Mouse (Mus musculus): Measurements from ENCODE around the gene 5031439G07Rik. TPM values are rescaled to one million over a fixed set of nuclear protein-coding genes. Genes with fewer than 3 reads are reported as not detected.
A peak's percentile ranks its signal among the peaks of the same experiment; 100 is the strongest.

5031439G07Rik gene
- polyA plus RNA-seq, 1 experiment from 2014 or later, result 7.1 TPM

DNA sequence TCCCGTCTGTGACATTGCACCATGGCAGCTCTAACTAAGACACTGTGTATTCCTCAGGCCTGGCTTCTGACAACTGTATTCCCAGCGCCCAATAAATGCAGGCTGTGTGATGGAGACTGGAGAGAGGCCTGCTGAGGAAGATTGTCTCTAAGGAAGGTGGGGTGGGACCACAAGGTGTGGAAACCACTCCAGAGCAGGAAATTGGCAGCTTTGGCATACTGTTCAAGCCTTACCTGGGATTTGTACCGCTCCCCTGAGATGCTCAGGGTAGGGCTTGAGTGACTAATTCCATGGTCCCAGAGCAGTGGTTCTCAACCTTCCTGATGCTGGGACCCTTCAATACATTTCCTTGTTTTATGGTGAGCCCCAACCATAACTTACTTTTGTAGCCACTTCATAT is 747 bp upstream of the 5031439G07Rik start:
- H3K4me1 ChIP-seq, result peaks cover 24% of the 10 kb centered on the region
- no peak overlapping the region; the same call in 1 of the 2 replicates for H3K4me2 ChIP-seq
- H3K4me3 ChIP-seq (replicated peaks), result no peak overlapping the region
- 72% methylated on average over 3 of the region's 3 CpGs for WGBS
- no peak overlapping the region for H3K27ac ChIP-seq
- no peak overlapping the region for H3K9ac ChIP-seq
- no peaks in the 10 kb centered on the region for H3K27me3 ChIP-seq
- no peaks in the 10 kb centered on the region for H3K36me3 ChIP-seq
- ATAC-seq (replicated peaks; ENCODE audit: low FRiP score), result no peak
- no peaks in the 10 kb centered on the region for H3K9me3 ChIP-seq (replicated peaks)

DNA sequence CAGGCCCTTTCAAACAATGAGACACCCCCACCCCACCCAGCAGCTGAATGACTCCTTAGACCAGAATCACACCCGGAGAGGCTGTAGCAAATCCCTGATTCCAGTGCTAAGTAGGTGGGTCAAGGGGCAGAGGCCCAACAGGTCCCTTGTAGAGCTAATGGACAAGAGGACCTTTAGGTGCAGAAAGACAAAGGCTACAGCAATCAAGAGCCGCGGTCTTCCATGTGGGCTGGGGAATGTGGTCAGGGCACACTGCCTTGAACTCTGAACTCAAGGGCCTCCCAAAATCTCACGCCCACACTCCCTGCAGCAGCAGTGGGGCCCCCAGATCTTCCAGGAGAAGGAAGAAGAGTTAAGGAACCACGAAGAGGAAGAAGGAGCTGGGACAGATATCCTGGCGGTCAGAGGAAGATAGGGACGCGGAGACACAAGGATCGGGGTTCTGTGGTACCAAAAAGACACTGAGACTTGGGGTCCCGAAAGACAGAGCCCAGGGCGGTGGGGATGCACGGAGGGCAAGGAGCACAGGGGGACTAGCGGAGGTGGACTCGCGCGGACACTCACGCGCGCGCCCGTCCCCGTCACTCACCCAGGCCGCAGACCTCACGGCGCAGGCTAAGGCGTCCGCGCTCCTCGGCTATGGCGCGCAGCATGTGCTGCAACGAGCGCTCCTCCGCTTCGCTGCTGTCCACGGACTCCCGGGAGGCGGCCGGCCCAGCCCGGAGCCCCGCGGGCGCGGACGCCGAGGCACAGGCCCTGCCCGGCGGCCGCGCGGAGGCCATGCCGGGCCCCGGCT is 1.1 kb downstream of the 5031439G07Rik start:
- H3K36me3 ChIP-seq, result no peaks in the 10 kb centered on the region
- H3K27ac ChIP-seq, result peak overlapping the region; percentile 70
- peaks cover 27% of the 10 kb centered on the region for H3K4me1 ChIP-seq
- H3K4me3 ChIP-seq (replicated peaks), result peak overlapping the region; percentile 85
- ATAC-seq (replicated peaks; ENCODE audit: low FRiP score), result peak; percentile 68
- no peaks in the 10 kb centered on the region for H3K27me3 ChIP-seq
- peak overlapping the region; percentile 91 for H3K4me2 ChIP-seq
- WGBS, result under 1% methylated on average over 52 of the region's 53 CpGs
- no peaks in the 10 kb centered on the region for H3K9me3 ChIP-seq (replicated peaks)
- peak overlapping the region; percentile 88 for H3K9ac ChIP-seq

DNA sequence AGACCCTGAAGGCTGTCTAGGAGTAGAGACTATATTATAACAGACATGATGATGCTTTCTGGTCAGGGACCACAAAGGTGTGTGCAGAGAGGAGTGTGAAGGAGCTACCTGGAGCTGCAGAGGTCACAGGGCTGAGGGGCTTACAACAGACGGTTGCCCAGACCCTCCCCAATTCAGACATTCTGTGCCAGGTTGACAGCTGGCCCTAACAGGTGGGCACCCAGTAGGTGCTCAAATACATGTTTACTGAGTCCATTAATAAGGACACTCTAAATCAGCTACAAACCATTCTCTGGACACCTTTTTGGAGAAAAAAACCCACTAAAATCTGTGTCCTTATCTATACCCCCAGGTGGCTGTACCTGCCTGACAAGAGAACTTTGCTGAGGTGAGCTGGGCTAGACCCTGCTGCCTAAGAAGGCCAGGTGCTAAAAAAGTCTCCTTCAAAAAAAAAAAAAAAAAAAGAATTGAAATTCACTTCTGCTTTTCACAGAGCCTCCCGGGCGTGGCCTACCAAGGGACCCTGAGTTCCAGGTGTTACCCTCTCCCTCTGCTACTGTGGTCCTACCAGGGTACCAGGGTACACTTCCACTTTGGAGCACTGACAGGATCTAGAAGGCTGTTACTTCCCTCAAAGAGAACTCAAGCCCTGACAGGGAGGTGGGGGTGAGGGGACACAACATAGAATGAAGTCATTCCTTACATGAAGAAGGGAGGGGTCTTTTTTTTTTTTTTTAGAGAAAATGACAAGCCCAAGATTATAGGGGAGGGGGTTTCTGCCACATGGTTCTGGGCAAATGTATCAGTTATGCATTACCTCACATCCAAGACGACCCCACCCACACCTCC is 2.0 kb downstream of the 5031439G07Rik start:
- H3K4me2 ChIP-seq, result peak overlapping the region; percentile 91
- no peaks in the 10 kb centered on the region for H3K36me3 ChIP-seq
- H3K27me3 ChIP-seq, result no peaks in the 10 kb centered on the region
- peak overlapping the region; percentile 85 for H3K4me3 ChIP-seq (replicated peaks)
- no peaks in the 10 kb centered on the region for H3K9me3 ChIP-seq (replicated peaks)
- peaks cover 27% of the 10 kb centered on the region for H3K4me1 ChIP-seq
- H3K9ac ChIP-seq, result peak overlapping the region; percentile 88
- WGBS, result 70% methylated on average over 4 of the region's 4 CpGs
- ATAC-seq (replicated peaks; ENCODE audit: low FRiP score), result no peak
- H3K27ac ChIP-seq, result no peak overlapping the region

DNA sequence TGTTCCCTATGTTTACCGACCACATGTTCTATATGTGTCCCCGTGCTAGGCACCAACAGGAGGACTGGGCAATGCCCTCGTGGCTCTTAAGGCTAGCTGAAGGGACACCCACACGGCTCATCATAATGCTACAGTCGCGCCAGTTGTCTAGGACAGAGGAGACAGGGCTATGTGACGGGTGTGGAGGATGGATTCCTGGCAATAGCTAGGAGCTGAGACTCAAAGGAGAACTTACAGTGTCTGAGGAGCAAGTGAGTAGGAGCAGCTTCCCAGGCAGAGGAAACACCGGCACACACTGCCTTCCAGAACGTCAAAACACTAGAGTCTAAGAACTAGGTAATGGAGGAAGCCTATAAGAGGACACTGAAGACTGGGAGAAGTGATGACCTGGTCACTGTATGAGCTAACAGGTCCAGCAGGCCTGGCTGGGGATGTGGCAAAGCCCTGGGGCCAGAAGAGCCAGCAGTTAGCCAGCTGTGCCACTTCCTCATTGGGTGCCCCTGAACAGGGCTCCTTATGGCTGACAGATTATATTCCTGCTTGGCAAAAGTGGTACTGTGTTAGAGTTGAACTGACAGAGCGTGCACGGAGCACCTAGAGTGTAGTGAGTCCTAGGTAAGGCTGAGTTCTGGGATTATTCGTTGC is 2.7 kb downstream of the 5031439G07Rik start:
- no peak for ATAC-seq (replicated peaks; ENCODE audit: low FRiP score)
- 91% methylated on average over 12 of the region's 12 CpGs for WGBS

DNA sequence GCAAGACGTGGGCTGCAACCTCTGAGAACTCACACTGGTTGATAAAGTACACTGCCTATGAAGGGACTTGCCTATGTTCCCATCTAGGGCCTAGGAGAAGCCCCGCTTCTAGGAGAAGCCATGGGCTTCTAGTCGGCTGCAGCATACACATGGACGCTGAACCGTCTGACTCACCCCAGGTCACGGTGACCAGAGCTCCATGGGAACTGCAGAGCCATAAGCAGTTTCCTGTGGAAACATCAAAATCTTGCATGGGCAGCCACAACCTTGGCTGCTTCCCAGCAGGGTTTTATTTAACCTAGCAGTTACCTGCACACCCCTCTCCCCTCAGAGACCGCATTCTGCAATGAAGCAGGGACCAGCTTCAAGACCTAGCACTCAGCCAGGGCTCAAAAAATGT is 4.6 kb downstream of the 5031439G07Rik start:
- ATAC-seq (replicated peaks; ENCODE audit: low FRiP score), result no peak
- Histone ChIP-seq H3K9me3 (replicated peaks) (no peaks in the 10 kb centered on the region), H3K27ac (no peak overlapping the region), H3K4me3 (replicated peaks) (no peak overlapping the region), H3K27me3 (no peaks in the 10 kb centered on the region), H3K4me1 (peaks cover 23% of the 10 kb centered on the region), H3K9ac (no peak overlapping the region), H3K4me2 (no peak overlapping the region), H3K36me3 (no peaks in the 10 kb centered on the region)
- 77% methylated on average over 7 of the region's 7 CpGs for WGBS

More for the DNA sequence above, 2.7 kb downstream of the 5031439G07Rik start:
- H3K27ac ChIP-seq, result no peak overlapping the region
- no peaks in the 10 kb centered on the region for H3K36me3 ChIP-seq
- H3K4me3 ChIP-seq (replicated peaks), result no peak overlapping the region
- peaks cover 27% of the 10 kb centered on the region for H3K4me1 ChIP-seq
- no peaks in the 10 kb centered on the region for H3K9me3 ChIP-seq (replicated peaks)
- H3K27me3 ChIP-seq, result no peaks in the 10 kb centered on the region
- no peak overlapping the region for H3K9ac ChIP-seq
- no peak overlapping the region; the same call in 1 of the 2 replicates for H3K4me2 ChIP-seq

DNA sequence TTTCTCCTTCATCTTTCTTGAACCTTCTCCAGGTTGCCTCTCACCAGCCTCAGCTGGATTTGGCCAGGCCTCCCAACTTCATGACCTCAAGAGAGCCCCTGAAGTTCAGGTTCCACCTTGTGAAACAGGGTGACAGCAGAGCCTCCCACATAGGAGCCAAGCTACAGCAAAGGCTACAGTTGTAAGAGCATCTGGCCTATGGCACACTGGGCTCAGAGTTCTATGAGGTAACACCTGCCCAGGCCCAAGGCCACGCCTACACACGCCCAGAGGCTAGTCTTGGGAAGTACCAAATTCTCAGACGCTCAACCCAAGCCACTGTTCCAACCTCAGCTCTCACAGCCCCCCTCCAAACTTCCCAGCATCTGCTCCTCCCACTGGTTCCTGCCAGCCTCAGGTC is 5.5 kb downstream of the 5031439G07Rik start:
- Histone ChIP-seq H3K4me3 (replicated peaks) (no peak overlapping the region), H3K4me2 (no peak overlapping the region), H3K27ac (no peak overlapping the region), H3K9me3 (replicated peaks) (no peaks in the 10 kb centered on the region), H3K27me3 (no peaks in the 10 kb centered on the region), H3K36me3 (no peaks in the 10 kb centered on the region), H3K9ac (no peak overlapping the region), H3K4me1 (peaks cover 18% of the 10 kb centered on the region)
- WGBS, result 80% methylated on average over 3 of the region's 3 CpGs
- ATAC-seq (replicated peaks; ENCODE audit: low FRiP score), result no peak

DNA sequence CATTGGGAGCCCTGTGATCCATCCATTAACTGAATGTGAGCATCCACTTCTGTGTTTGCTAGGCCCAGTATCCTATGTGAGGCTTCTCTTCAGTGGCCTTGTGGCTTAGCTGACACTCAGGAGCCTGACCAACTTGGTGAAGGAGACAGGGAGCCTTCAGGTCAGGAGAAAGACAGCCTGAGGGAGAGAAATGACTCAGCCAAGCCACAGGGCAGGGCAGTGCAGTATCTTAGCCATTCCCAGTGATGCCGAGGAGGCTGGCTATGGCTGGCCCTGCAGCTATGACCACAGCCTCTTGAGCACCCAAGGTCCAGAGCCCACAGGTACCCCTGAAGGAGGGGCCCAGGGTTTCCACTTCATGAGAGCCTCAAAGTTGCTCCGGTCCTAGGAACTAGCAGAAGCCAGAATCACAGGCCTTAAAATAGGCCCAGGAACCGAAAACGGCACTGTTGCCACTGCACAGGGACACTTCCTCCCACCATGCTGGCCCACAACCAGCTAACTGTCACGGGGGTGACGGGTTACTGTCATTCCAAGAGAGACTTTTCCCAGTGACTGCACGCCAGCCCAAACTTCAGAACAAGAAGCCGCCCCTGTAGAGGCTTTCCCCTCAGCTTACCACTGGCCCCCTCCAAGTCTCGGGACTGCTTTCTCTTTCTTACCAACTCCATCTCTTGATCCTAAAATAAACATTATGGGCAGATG is 6.6 kb downstream of the 5031439G07Rik start:
- Histone ChIP-seq H3K9me3 (replicated peaks) (no peaks in the 10 kb centered on the region), H3K27me3 (no peaks in the 10 kb centered on the region)
- 75% methylated on average over 9 of the region's 9 CpGs for WGBS

DNA sequence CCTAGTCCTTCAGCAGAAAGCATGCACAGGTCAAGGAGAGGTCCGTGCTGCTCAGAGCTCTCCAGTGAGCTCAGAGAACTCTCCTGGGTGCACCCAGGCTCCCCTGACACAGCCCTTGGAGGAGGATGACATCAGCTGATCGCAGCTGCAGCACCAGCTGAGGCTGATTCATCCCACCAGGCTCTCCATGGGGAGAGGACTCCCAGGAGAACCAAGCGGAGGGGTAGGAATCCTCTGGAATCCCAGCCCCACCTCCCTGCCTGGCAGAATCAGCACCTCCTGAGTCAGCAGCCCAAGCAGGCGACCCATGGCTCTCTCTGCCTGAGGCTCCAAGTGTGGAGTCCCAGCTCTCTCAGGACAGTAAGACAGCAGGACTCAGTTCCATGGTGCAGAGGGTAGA is 12.6 kb downstream of the 5031439G07Rik start:
- Histone ChIP-seq H3K9me3 (replicated peaks) (no peaks in the 10 kb centered on the region), H3K4me1 (no peaks in the 10 kb centered on the region; the same call in 1 of the 2 replicates), H3K36me3 (no peaks in the 10 kb centered on the region), H3K4me3 (replicated peaks) (no peak overlapping the region), H3K27me3 (no peaks in the 10 kb centered on the region), H3K4me2 (no peak overlapping the region), H3K27ac (no peak overlapping the region), H3K9ac (no peak overlapping the region)
- WGBS, result 41% methylated on average over 4 of the region's 4 CpGs
- ATAC-seq (replicated peaks; ENCODE audit: low FRiP score), result no peak

More for the DNA sequence above, 6.6 kb downstream of the 5031439G07Rik start:
- peaks cover 12% of the 10 kb centered on the region for H3K4me1 ChIP-seq
- ATAC-seq (replicated peaks; ENCODE audit: low FRiP score), result no peak
- no peaks in the 10 kb centered on the region for H3K36me3 ChIP-seq
- H3K4me2 ChIP-seq, result no peak overlapping the region
- no peak overlapping the region for H3K4me3 ChIP-seq (replicated peaks)
- no peak overlapping the region for H3K9ac ChIP-seq
- H3K27ac ChIP-seq, result no peak overlapping the region

DNA sequence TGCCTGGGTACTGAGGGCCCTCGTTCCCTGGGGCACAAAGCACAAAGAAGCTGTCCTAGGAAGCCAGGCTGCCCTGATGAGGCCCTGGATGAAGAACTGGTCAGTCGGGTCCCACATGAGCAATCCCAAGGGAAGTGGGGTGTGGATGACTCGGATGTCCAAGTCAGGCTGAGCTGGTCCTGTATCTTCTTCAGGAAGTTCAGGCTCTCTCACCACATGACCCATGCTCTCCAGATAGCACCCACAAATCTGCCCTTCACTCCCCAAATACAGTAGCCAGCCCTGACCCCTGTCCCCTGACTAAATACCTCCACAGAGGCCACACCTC is 14.8 kb downstream of the 5031439G07Rik start:
- no peaks in the 10 kb centered on the region; the same call in 1 of the 2 replicates for H3K4me1 ChIP-seq
- no peak overlapping the region for H3K9ac ChIP-seq
- no peaks in the 10 kb centered on the region for H3K9me3 ChIP-seq (replicated peaks)
- no peaks in the 10 kb centered on the region for H3K27me3 ChIP-seq
- WGBS, result 65% methylated on average over 3 of the region's 3 CpGs
- H3K27ac ChIP-seq, result no peak overlapping the region
- no peak for ATAC-seq (replicated peaks; ENCODE audit: low FRiP score)
- H3K4me2 ChIP-seq, result no peak overlapping the region
- H3K36me3 ChIP-seq, result no peaks in the 10 kb centered on the region
- H3K4me3 ChIP-seq (replicated peaks), result no peak overlapping the region

DNA sequence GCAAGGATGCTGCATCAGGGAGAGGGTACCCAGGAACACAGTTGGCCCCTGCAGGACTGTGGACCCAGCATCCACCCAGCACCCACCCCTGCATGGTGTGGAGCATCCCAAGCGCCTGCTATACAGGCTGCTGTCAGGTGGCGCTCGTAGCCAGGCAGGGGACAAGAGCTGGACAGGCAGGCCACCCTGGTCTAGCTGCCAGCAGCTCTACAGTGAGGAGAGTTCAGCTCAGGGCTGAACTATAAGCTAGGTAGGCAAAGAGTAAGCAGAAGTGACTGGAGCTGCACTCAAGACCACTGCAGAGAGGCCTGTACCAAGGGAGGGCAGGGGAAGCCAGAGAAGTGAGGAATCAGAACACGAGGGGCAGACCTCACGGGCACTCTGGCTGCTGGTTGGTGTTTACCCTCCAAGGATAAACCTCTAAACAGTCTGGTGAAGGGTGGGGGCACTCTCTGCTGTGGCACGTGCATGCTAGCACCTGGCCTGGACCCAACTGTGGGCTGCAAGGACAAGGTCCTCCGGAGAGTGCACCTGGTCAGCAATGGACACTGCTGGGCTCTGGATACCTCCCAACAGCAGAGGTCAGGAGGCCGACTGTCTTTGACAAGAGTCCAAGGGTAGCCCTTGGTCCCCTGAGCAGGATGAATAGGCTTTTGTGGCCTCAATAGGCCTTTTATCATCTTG is 15.3 kb downstream of the 5031439G07Rik start:
- no peaks in the 10 kb centered on the region for H3K27me3 ChIP-seq
- H3K9ac ChIP-seq, result no peak overlapping the region
- no peak overlapping the region for H3K4me3 ChIP-seq (replicated peaks)
- ATAC-seq (replicated peaks; ENCODE audit: low FRiP score), result no peak
- H3K27ac ChIP-seq, result no peak overlapping the region
- H3K36me3 ChIP-seq, result no peaks in the 10 kb centered on the region
- no peaks in the 10 kb centered on the region for H3K9me3 ChIP-seq (replicated peaks)
- no peaks in the 10 kb centered on the region; the same call in 1 of the 2 replicates for H3K4me1 ChIP-seq
- H3K4me2 ChIP-seq, result no peak overlapping the region
- WGBS, result 84% methylated on average over 8 of the region's 8 CpGs

DNA sequence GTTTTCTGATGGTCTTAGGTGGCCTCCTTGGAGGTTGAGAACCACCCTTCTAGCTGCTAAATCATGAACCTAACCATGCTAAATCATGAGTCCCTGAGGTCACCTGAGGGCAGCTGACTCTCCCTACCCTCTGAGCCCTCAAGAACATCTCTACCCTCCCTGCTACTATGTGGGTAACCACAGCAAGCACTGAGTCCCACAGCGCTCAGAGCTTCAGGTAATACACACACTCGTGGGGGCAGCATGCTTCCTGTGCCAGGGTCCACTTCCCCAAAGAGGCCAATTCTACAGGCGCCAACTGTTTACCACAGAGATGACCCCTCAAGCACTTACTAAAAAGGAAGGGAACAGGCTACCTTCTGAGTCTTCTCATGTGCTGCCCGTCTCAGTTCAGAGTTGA is 19.8 kb downstream of the 5031439G07Rik start:
- Histone ChIP-seq H3K27ac (no peak overlapping the region), H3K36me3 (no peaks in the 10 kb centered on the region), H3K4me3 (replicated peaks) (no peak overlapping the region), H3K4me1 (no peaks in the 10 kb centered on the region; the same call in 1 of the 2 replicates), H3K27me3 (no peaks in the 10 kb centered on the region), H3K4me2 (no peak overlapping the region), H3K9ac (no peak overlapping the region), H3K9me3 (replicated peaks) (no peaks in the 10 kb centered on the region)
- no peak for ATAC-seq (replicated peaks; ENCODE audit: low FRiP score)
- 85% methylated on average over 4 of the region's 4 CpGs for WGBS

Data from kidney, embryonic 15.5 days (tissue).